In genomic region chr11:69914372-69914764, GRCm38 (mm10) we compare ENCODE assay signal across 7 mouse cellular contexts. TPM values are rescaled to one million over a fixed set of nuclear protein-coding genes. Genes with fewer than 3 reads are reported as not detected.
DNase-seq lines count a peak whose midpoint lies in the region; ATAC-seq and TF ChIP-seq lines count a peak whose summit lies in the region.

No protein-coding gene starts in this region.

- H3K4me1 ChIP-seq in thymus, adult 2 months (replicated peaks; ENCODE audit: control insufficient read depth, insufficient read depth, low read length): peaks cover 23% of the 10 kb centered on the region
- H3K4me1 ChIP-seq in embryonic facial prominence, embryonic 15.5 days: peaks cover 43% of the 10 kb centered on the region
- H3K4me1 ChIP-seq in limb, embryonic 11.5 days (ENCODE audit: control insufficient read depth, insufficient read depth, low read length): peaks cover 15% of the 10 kb centered on the region
- peaks cover 14% of the 10 kb centered on the region for H3K4me1 ChIP-seq in neural tube, embryonic 14.5 days (ENCODE audit: control insufficient read depth, insufficient read depth, low read length)

- no peak for TF ChIP-seq POLR2A in thymus, adult 2 months (IDR thresholded peaks at IDR 0.05; ENCODE audit: control insufficient read depth, extremely low read depth, insufficient read depth, low read length, poor library complexity)

- no peaks in the 10 kb centered on the region for H3K27me3 ChIP-seq in thymus, adult 2 months (ENCODE audit: control insufficient read depth, insufficient read depth, low read length)
- H3K27me3 ChIP-seq in embryonic facial prominence, embryonic 15.5 days: no peaks in the 10 kb centered on the region
- no peaks in the 10 kb centered on the region for H3K27me3 ChIP-seq in limb, embryonic 11.5 days (ENCODE audit: control insufficient read depth, insufficient read depth, low read length)
- no peaks in the 10 kb centered on the region for H3K27me3 ChIP-seq in neural tube, embryonic 14.5 days (ENCODE audit: control insufficient read depth, insufficient read depth, low read length)

- peaks cover 36% of the 10 kb centered on the region for H3K36me3 ChIP-seq in thymus, adult 2 months (ENCODE audit: control insufficient read depth, insufficient read depth, low read length)
- peaks cover 85% of the 10 kb centered on the region for H3K36me3 ChIP-seq in embryonic facial prominence, embryonic 15.5 days
- peaks cover 52% of the 10 kb centered on the region for H3K36me3 ChIP-seq in limb, embryonic 11.5 days (ENCODE audit: control insufficient read depth, insufficient read depth, low read length)
- peaks cover 65% of the 10 kb centered on the region for H3K36me3 ChIP-seq in neural tube, embryonic 14.5 days (ENCODE audit: control insufficient read depth, insufficient read depth, low read length)

- no peak for TF ChIP-seq CTCF in thymus, adult 2 months (IDR thresholded peaks at IDR 0.05; ENCODE audit: borderline replicate concordance, control insufficient read depth, extremely low read depth, insufficient read depth, low read length, poor library complexity)

- peak overlapping the region; percentile 87 for H3K4me3 ChIP-seq in thymus, adult 2 months (ENCODE audit: control insufficient read depth, insufficient read depth, low read length)
- H3K4me3 ChIP-seq in embryonic facial prominence, embryonic 15.5 days (replicated peaks): peak overlapping the region; percentile 75
- peak overlapping the region; percentile 95 for H3K4me3 ChIP-seq in limb, embryonic 11.5 days (ENCODE audit: low read depth, low read length)
- peak overlapping the region; percentile 77 for H3K4me3 ChIP-seq in neural tube, embryonic 14.5 days (ENCODE audit: low read depth, low read length)

- H3K27ac ChIP-seq in thymus, adult 2 months (ENCODE audit: control insufficient read depth, insufficient read depth, low read length): no peak overlapping the region
- peak overlapping the region; percentile 92 for H3K27ac ChIP-seq in embryonic facial prominence, embryonic 15.5 days (replicated peaks)
- peak overlapping the region; percentile 83 for H3K27ac ChIP-seq in limb, embryonic 11.5 days (replicated peaks; ENCODE audit: low read depth, low read length)
- peak overlapping the region; percentile 89 for H3K27ac ChIP-seq in neural tube, embryonic 14.5 days (ENCODE audit: low read depth, low read length)

- 0 out of 2 replicates have a peak, but pooled peaks have one; percentile 4 for ATAC-seq in embryonic facial prominence, embryonic 15.5 days (ENCODE audit: insufficient number of reproducible peaks, low FRiP score, low TSS enrichment, low read depth)
- ATAC-seq in limb, embryonic 11.5 days (ENCODE audit: insufficient number of reproducible peaks, low FRiP score, low TSS enrichment, low read depth): no peak
- peak; percentile 26; the same call in 1 of the 2 replicates for ATAC-seq in neural tube, embryonic 14.5 days (ENCODE audit: low read depth)
- no peak for ATAC-seq in monocyte, adult 5-6 weeks (replicated peaks; ENCODE audit: insufficient number of reproducible peaks, low FRiP score, low TSS enrichment, poor library complexity, severe bottlenecking)

- WGBS in thymus, adult 2 months: under 1% methylated on average over 17 of the region's 17 CpGs
- 3% methylated on average over 17 of the region's 17 CpGs for WGBS in embryonic facial prominence, embryonic 15.5 days
- WGBS in limb, embryonic 11.5 days: 2% methylated on average over 17 of the region's 17 CpGs
- 3% methylated on average over 17 of the region's 17 CpGs for WGBS in neural tube, embryonic 14.5 days

- no peaks in the 10 kb centered on the region for H3K9me3 ChIP-seq in embryonic facial prominence, embryonic 15.5 days (replicated peaks)
- no peaks in the 10 kb centered on the region for H3K9me3 ChIP-seq in limb, embryonic 11.5 days (ENCODE audit: control insufficient read depth, low read length)
- no peaks in the 10 kb centered on the region for H3K9me3 ChIP-seq in neural tube, embryonic 14.5 days (ENCODE audit: control insufficient read depth, low read length)

- peak overlapping the region; percentile 80 for H3K9ac ChIP-seq in embryonic facial prominence, embryonic 15.5 days
- peak overlapping the region; percentile 88 for H3K9ac ChIP-seq in limb, embryonic 11.5 days (ENCODE audit: low read length)
- H3K9ac ChIP-seq in neural tube, embryonic 14.5 days (replicated peaks; ENCODE audit: low read depth, low read length): peak overlapping the region; percentile 82

- H3K4me2 ChIP-seq in embryonic facial prominence, embryonic 15.5 days (replicated peaks): peak overlapping the region; percentile 89
- H3K4me2 ChIP-seq in limb, embryonic 11.5 days (ENCODE audit: low read depth, severe bottlenecking): peak overlapping the region; percentile 96
- H3K4me2 ChIP-seq in neural tube, embryonic 14.5 days (ENCODE audit: low read depth, low read length): peak overlapping the region; percentile 99

- no peak for DNase-seq in thymus, adult 2 months
- DNase-seq in thymus, postnatal 25 days: no peak
- no peak for DNase-seq in limb, embryonic 11.5 days (ENCODE audit: low spot score)
- no peak for DNase-seq in cerebellum, adult 8-10 months

RNA-seq across cellular contexts. Expression of gene Gps2, which starts 0.7 kb away (rescaled TPM):
- 236 and 272 TPM in 2 replicates for polyA plus RNA-seq in thymus, adult 2 months (2012; rRNA removed)
- polyA plus RNA-seq in embryonic facial prominence, embryonic 15.5 days (2015; fragmentation: Nextera tagmentation; extraction: Ambion mirVana): 84.5 and 85.1 TPM in 2 replicates
- 90.8 and 94.0 TPM in 2 replicates for polyA plus RNA-seq in limb, embryonic 11.5 days (2014; fragmentation: Nextera tagmentation; extraction: Ambion mirVana)
- 58.5 and 65.4 TPM in 2 replicates for polyA plus RNA-seq in neural tube, embryonic 14.5 days (2014; fragmentation: Nextera tagmentation; extraction: Ambion mirVana)
- 85.4 to 110 TPM (median 101 TPM) in 3 replicates for total RNA-seq in monocyte, adult 5-6 weeks (2017)

RNA-seq across cellular contexts. Expression of gene Eif5a, which starts 7.4 kb away (rescaled TPM):
- 618 and 719 TPM in 2 replicates for polyA plus RNA-seq in thymus, adult 2 months (2012; rRNA removed)
- polyA plus RNA-seq in embryonic facial prominence, embryonic 15.5 days (2015; fragmentation: Nextera tagmentation; extraction: Ambion mirVana): 1,531 and 1,570 TPM in 2 replicates
- polyA plus RNA-seq in limb, embryonic 11.5 days (2014; fragmentation: Nextera tagmentation; extraction: Ambion mirVana): 2,284 and 2,370 TPM in 2 replicates
- polyA plus RNA-seq in neural tube, embryonic 14.5 days (2014; fragmentation: Nextera tagmentation; extraction: Ambion mirVana): 1,037 and 1,095 TPM in 2 replicates
- 255 to 299 TPM (median 276 TPM) in 3 replicates for total RNA-seq in monocyte, adult 5-6 weeks (2017)

RNA-seq across cellular contexts. Expression of gene Neurl4, which starts 13.5 kb away (rescaled TPM):
- 85.3 and 90.7 TPM in 2 replicates for polyA plus RNA-seq in thymus, adult 2 months (2012; rRNA removed)
- 7.8 and 8.5 TPM in 2 replicates for polyA plus RNA-seq in embryonic facial prominence, embryonic 15.5 days (2015; fragmentation: Nextera tagmentation; extraction: Ambion mirVana)
- polyA plus RNA-seq in limb, embryonic 11.5 days (2014; fragmentation: Nextera tagmentation; extraction: Ambion mirVana): 15.3 and 15.5 TPM in 2 replicates
- polyA plus RNA-seq in neural tube, embryonic 14.5 days (2014; fragmentation: Nextera tagmentation; extraction: Ambion mirVana): 26.2 and 27.8 TPM in 2 replicates
- total RNA-seq in monocyte, adult 5-6 weeks (2017): 16.1 to 57.8 TPM (median 24.6 TPM) in 3 replicates

RNA-seq across cellular contexts. Expression of gene 2810408A11Rik, which starts 13.6 kb away (rescaled TPM):
- polyA plus RNA-seq in thymus, adult 2 months (2012; rRNA removed): 7.1 and 10.2 TPM in 2 replicates
- 8.7 and 9.4 TPM in 2 replicates for polyA plus RNA-seq in embryonic facial prominence, embryonic 15.5 days (2015; fragmentation: Nextera tagmentation; extraction: Ambion mirVana)
- polyA plus RNA-seq in limb, embryonic 11.5 days (2014; fragmentation: Nextera tagmentation; extraction: Ambion mirVana): 24.8 and 26.5 TPM in 2 replicates
- polyA plus RNA-seq in neural tube, embryonic 14.5 days (2014; fragmentation: Nextera tagmentation; extraction: Ambion mirVana): 7.1 and 7.8 TPM in 2 replicates
- total RNA-seq in monocyte, adult 5-6 weeks (2017): 0.87 TPM in 1 of 3 replicates, not detected in the others

RNA-seq across cellular contexts. Expression of gene Acap1, which starts 19.0 kb away (rescaled TPM):
- polyA plus RNA-seq in thymus, adult 2 months (2012; rRNA removed): 405 and 462 TPM in 2 replicates
- polyA plus RNA-seq in embryonic facial prominence, embryonic 15.5 days (2015; fragmentation: Nextera tagmentation; extraction: Ambion mirVana): 1.8 and 2.3 TPM in 2 replicates
- 0.72 and 0.78 TPM in 2 replicates for polyA plus RNA-seq in limb, embryonic 11.5 days (2014; fragmentation: Nextera tagmentation; extraction: Ambion mirVana)
- polyA plus RNA-seq in neural tube, embryonic 14.5 days (2014; fragmentation: Nextera tagmentation; extraction: Ambion mirVana): 0.17 and 0.33 TPM in 2 replicates
- total RNA-seq in monocyte, adult 5-6 weeks (2017): 83.6 to 201 TPM (median 84.0 TPM) in 3 replicates

Comparison
In these comparisons a context has a peak if more than half of its experiments do, and no peak if none do; other contexts are left out.
1. ATAC-seq: peak in embryonic facial prominence, embryonic 15.5 days (single experiment) and neural tube, embryonic 14.5 days (single experiment); none in limb, embryonic 11.5 days (single experiment) and monocyte, adult 5-6 weeks (single experiment).
2. Peak in every context shown above with its lines, with median percentiles within 50 percentile points of each other: H3K4me3 ChIP-seq, H3K4me2 ChIP-seq and H3K9ac ChIP-seq.